Mouse (Mus musculus) midbrain, embryonic 11.5 days (tissue): ENCODE measurements around the gene Brwd1. TPM values are rescaled to one million over a fixed set of nuclear protein-coding genes. Genes with fewer than 3 reads are reported as not detected.
A peak's percentile ranks its signal among the peaks of the same experiment; 100 is the strongest.
"Not testable (repeated sequence)": the region's sequence is repeated elsewhere in the genome, so short reads cannot be mapped to it uniquely, and the experiment has no call there.

Experiments
- ATAC-seq: fragments of 200-750 bp; cut with Nextera tagmentation; 2 replicates; pipeline ENCODE4 v1.8.0; 2017; ENCODE audit warnings: moderate TSS enrichment, moderate library complexity; ENCODE audit not compliant: low FRiP score
- DNase-seq: peaks from one replicate; pipeline ENCODE4 v3.0.0; 2015; ENCODE audit warnings: low spot score; ENCODE audit errors: missing footprints
- H3K27ac ChIP-seq: fragments of 300-500 bp; sonication (generic); 2 replicates; pipeline ENCODE4 v1.5.1; 2014; ENCODE audit warnings: low read depth, low read length
- H3K27me3 ChIP-seq: fragments of 300-500 bp; sonication (generic); 2 replicates; pipeline ENCODE4 v1.6.1; 2014; ENCODE audit warnings: mild to moderate bottlenecking, low read length, moderate library complexity, mixed read lengths; ENCODE audit not compliant: control insufficient read depth, insufficient read depth
- H3K36me3 ChIP-seq: fragments of 300-500 bp; sonication (generic); 2 replicates; pipeline ENCODE4 v1.6.1; 2014; ENCODE audit warnings: mild to moderate bottlenecking, low read length, moderate library complexity, mixed read lengths; ENCODE audit not compliant: control insufficient read depth, insufficient read depth
- H3K4me1 ChIP-seq: fragments of 300-500 bp; sonication (generic); 2 replicates; pipeline ENCODE4 v1.6.1; 2014; ENCODE audit warnings: low read length; ENCODE audit not compliant: control insufficient read depth, insufficient read depth
- H3K4me2 ChIP-seq: fragments of 300-500 bp; sonication (generic); 2 replicates; pipeline ENCODE4 v1.6.1; 2014; ENCODE audit warnings: mild to moderate bottlenecking, moderate library complexity
- H3K4me3 ChIP-seq: fragments of 300-500 bp; sonication (generic); 2 replicates; pipeline ENCODE4 v1.5.1; 2014; ENCODE audit warnings: low read depth, low read length
- H3K9ac ChIP-seq: fragments of 300-500 bp; sonication (generic); 2 replicates; pipeline ENCODE4 v1.6.1; 2014; ENCODE audit warnings: low read length
- H3K9me3 ChIP-seq: fragments of 300-500 bp; sonication (generic); 2 replicates; pipeline ENCODE4 v1.6.1; 2016; ENCODE audit warnings: low read length; ENCODE audit not compliant: control insufficient read depth
- WGBS: fragments of 180-500 bp; shearing (Covaris S2); extraction: QIAGEN DNeasy Blood & Tissue Kit; methylation state at CpG from one replicate; pipeline ENCODE4 v1.1.7; 2014; 5-methylcytosine and 5-hydroxymethylcytosine counted together
- polyA plus RNA-seq: library from polyadenylated mRNA; unstranded; fragments of >200 nt; fragmentation: Nextera tagmentation; extraction: Ambion mirVana; gene quantifications from 2 replicates; pipeline ENCODE4 v1.2.1, GENCODE M21; 2014

Brwd1 gene
- polyA plus RNA-seq, 1 experiment from 2014 or later: 192 TPM

DNA sequence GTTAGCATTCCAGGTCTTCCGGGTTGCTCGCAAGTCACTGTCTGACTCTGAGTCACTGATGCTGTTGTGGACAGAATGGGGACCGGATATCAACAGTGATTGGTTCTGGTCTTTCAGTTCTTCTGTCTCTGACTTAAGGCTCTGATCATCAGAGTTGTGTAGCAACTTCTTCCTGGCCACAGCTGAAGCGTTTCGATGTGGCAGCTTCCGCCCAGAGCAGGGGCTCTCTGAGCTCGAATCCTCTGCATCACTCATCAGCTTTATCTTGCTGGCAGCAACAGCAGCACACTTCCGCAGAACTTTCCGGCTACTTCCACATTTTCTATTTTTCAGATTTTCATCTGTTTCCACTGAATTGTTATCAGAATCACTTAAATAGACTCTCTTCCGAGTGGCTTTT is 78.0 kb downstream of the Brwd1 start:
- H3K36me3 ChIP-seq: peaks cover 18% of the 10 kb centered on the region
- not testable (repeated sequence) for H3K27ac ChIP-seq, H3K27me3 ChIP-seq, H3K4me2 ChIP-seq, H3K4me3 ChIP-seq, H3K9me3 ChIP-seq, H3K9ac ChIP-seq, ATAC-seq, DNase-seq, H3K4me1 ChIP-seq
- no CpG with 5 or more reads among the region's 10 CpGs for WGBS

GRCm38 (mm10) chr16:95999291-95999690 is 83.0 kb downstream of the Brwd1 start:
- peaks cover 14% of the 10 kb centered on the region for H3K36me3 ChIP-seq

DNA sequence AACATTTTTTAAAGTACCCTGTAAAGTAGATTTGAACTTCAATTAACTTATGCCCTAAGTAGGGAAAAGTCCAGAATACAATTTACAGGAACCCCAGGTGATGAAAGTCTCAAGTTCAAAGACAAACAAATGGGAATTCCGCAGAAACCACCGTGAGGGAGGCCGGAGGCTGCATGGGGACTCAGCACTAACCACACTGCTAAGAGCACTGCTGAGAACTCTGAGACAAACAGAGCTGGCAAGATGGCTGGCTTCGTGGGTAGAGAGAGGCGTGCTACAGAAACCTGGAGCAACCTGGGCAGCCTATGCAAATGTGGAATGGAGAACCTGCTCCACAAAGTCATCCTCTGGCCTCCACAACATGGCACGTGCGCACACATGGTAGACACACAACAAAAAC is 86.2 kb downstream of the Brwd1 start:
- H3K27ac ChIP-seq: no peak overlapping the region
- H3K27me3 ChIP-seq: no peaks in the 10 kb centered on the region
- ATAC-seq (no peak), DNase-seq (no peak)
- no peak overlapping the region for H3K9ac ChIP-seq
- H3K4me2 ChIP-seq: no peak overlapping the region
- WGBS: 84% methylated on average over 7 of the region's 7 CpGs
- no peaks in the 10 kb centered on the region for H3K4me1 ChIP-seq
- peaks cover 5% of the 10 kb centered on the region for H3K36me3 ChIP-seq
- no peaks in the 10 kb centered on the region for H3K9me3 ChIP-seq
- no peak overlapping the region for H3K4me3 ChIP-seq

More at GRCm38 (mm10) chr16:95999291-95999690, 83.0 kb downstream of the Brwd1 start:
- no peaks in the 10 kb centered on the region for H3K4me1 ChIP-seq
- WGBS: 95% methylated on average over 5 of the region's 5 CpGs
- ATAC-seq: no peak
- no peak overlapping the region for H3K4me2 ChIP-seq
- H3K9me3 ChIP-seq: no peaks in the 10 kb centered on the region
- no peak overlapping the region for H3K4me3 ChIP-seq
- H3K27ac ChIP-seq: no peak overlapping the region
- no peak for DNase-seq
- no peak overlapping the region for H3K9ac ChIP-seq
- H3K27me3 ChIP-seq: no peaks in the 10 kb centered on the region

GRCm38 (mm10) chr16:95994576-95994975 is 87.8 kb downstream of the Brwd1 start:
- H3K9me3 ChIP-seq, H3K9ac ChIP-seq, H3K4me3 ChIP-seq, H3K4me2 ChIP-seq, H3K27me3 ChIP-seq, ATAC-seq, H3K4me1 ChIP-seq, H3K27ac ChIP-seq, H3K36me3 ChIP-seq: not testable (repeated sequence)
- peak; percentile 10 for DNase-seq
- WGBS: 92% methylated on average over 4 of the region's 4 CpGs

GRCm38 (mm10) chr16:95992596-95992995 is 89.7 kb downstream of the Brwd1 start:
- no peak overlapping the region for H3K4me2 ChIP-seq
- no peaks in the 10 kb centered on the region for H3K9me3 ChIP-seq
- H3K4me3 ChIP-seq: no peak overlapping the region
- H3K4me1 ChIP-seq: peaks cover 5% of the 10 kb centered on the region
- DNase-seq: no peak
- no peak for ATAC-seq
- H3K27me3 ChIP-seq: no peaks in the 10 kb centered on the region
- no peak overlapping the region for H3K9ac ChIP-seq
- no peak overlapping the region for H3K27ac ChIP-seq
- no peaks in the 10 kb centered on the region; the same call in 1 of the 2 replicates for H3K36me3 ChIP-seq
- 83% methylated on average over 5 of the region's 5 CpGs for WGBS

DNA sequence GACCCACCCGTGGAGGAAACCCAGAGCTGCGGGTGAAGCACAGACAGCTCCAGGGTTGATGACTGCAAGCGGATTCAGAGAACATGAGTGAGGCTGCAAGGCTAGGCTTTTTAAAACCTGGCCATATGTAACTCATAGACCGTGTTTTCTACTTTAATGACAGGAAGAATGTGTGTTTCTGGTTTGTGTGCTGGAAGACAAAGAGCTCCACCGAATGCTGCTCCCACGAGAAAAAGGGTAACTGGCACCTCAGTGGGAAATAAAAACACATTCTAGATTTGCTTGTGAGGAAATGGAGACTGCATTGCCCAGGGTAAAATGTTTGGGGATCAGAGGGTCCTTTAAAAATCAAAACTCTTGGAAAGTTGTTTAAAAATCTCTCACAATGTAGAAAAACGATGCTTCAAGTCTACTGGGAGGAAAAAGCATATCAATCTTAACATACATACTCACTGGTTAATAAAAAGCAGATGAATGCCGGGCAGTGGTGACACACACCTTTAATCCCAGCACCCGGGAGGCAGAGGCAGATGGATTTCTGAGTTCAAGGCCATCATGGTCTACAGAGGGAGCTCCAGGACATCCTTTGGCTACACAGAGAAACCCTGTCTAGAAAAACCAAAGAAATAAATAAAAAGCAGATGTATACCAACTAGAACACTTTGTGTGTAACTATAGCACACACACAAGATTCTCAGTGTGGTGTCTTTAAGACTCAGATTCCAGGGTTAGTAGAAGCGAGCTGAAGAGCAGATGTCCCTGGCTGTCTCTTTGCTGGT is 91.0 kb downstream of the Brwd1 start:
- Histone ChIP-seq H3K36me3 (no peaks in the 10 kb centered on the region; the same call in 1 of the 2 replicates), H3K4me3 (peak overlapping the region; percentile 73), H3K4me2 (peak overlapping the region; percentile 72), H3K9ac (peak overlapping the region; percentile 82), H3K9me3 (no peaks in the 10 kb centered on the region), H3K27ac (peak overlapping the region; percentile 45), H3K27me3 (no peaks in the 10 kb centered on the region), H3K4me1 (peaks cover 5% of the 10 kb centered on the region)
- DNase-seq (no peak), ATAC-seq (no peak)
- 9% methylated on average over 10 of the region's 10 CpGs for WGBS

DNA sequence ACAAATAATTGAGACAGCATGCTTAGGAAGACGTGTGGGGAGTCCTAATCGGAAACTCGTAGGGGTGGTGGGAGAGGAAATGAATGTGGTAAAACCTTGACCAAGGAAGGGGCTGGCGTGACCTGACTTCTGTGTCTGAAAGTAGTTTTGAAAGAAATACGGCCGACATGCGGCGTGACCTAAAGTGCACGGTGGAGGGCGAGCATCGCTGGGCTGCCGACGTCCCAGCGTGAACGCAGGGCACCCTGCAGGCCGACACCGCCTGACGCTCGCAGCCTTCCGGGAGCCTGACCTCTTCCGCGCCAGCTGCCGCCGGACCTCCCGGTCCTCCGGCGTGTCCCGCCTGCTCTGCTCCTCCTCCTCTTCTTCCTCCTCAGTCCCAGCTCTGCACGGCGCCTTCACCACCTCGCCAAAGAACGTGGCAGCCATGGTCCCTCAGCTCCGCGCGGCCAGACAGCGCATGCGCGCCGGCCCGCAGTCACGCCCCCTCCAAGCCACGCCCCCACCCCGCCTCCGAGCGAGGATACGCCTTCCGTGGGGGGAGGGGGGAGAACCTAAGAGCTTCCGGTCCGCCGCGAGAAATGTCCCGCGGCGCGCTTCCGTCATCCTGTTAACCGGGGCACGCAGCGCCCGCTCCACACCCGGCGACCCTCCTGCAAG is 91.7 kb downstream of the Brwd1 start, which contains the start of gene Psmg1:
Gene Psmg1 (minus strand): TSS at position 499 of the 660 bp plus-strand sequence.
- under 1% methylated on average over 61 of the region's 62 CpGs for WGBS
- peak; percentile 100 for DNase-seq
- Histone ChIP-seq H3K9ac (peak within 1 kb of the TSS; percentile 82), H3K27me3 (no peaks in the 10 kb centered on the region), H3K27ac (peak within 1 kb of the TSS; percentile 50), H3K9me3 (no peaks in the 10 kb centered on the region), H3K4me2 (peak within 1 kb of the TSS; percentile 72), H3K4me1 (peaks cover 5% of the 10 kb centered on the region), H3K36me3 (no peaks in the 10 kb centered on the region; the same call in 1 of the 2 replicates), H3K4me3 (peak within 1 kb of the TSS; percentile 73)
- ATAC-seq: peak; percentile 95

DNA sequence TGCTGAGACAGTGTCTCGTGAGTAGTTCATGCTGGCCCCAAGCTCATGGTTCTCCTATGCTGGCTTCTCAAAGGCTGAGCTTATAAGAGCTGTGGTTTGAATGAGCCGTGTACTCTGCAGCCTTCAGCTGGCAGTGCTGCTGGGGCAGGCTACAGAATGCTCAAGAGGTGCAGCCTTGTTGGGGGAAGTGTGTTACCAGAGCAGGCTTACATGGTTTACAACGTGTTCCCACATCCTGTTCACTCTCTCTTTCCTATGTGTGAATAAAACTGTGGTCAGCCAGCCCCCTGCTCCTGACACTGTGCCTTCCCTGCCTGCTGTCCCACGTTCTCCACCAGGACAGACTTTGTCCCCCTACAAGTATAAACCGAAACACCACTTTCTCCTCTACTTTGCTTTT is 97.4 kb downstream of the Brwd1 start:
- DNase-seq: no peak
- no peak for ATAC-seq
- 85% methylated on average over 5 of the region's 5 CpGs for WGBS

DNA sequence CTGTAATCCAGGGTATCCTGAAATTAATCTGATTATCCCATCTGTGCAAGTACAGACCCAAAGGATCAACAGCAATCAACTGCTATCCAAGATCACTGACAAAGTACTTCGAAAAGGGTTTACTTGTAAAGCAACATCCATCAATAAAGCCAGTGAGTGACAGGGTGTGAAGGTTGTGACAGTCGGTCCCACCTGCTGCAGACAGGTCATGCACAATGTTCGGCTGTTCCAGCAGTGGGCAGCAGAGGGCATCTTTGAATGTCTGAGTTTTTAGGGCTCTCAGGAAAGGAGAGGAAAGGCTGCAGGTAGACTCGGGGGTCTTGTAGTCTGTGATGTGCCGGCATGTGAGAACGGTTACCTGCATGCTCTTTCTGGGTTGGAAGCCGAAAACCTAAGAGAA is 98.7 kb downstream of the Brwd1 start:
- H3K27ac ChIP-seq: no peak overlapping the region
- no peaks in the 10 kb centered on the region for H3K27me3 ChIP-seq
- H3K9ac ChIP-seq: no peak overlapping the region
- H3K4me3 ChIP-seq: no peak overlapping the region
- no peak overlapping the region for H3K4me2 ChIP-seq
- no peaks in the 10 kb centered on the region for H3K4me1 ChIP-seq
- peaks cover 4% of the 10 kb centered on the region; the same call in 1 of the 2 replicates for H3K36me3 ChIP-seq
- H3K9me3 ChIP-seq: no peaks in the 10 kb centered on the region
- ATAC-seq (no peak), DNase-seq (no peak)
- WGBS: 88% methylated on average over 7 of the region's 7 CpGs

More for the DNA sequence above, 97.4 kb downstream of the Brwd1 start:
- H3K27ac ChIP-seq: no peak overlapping the region
- H3K27me3 ChIP-seq: no peaks in the 10 kb centered on the region
- peaks cover 2% of the 10 kb centered on the region for H3K4me1 ChIP-seq
- no peak overlapping the region for H3K4me3 ChIP-seq
- no peak overlapping the region for H3K4me2 ChIP-seq
- H3K9ac ChIP-seq: no peak overlapping the region
- H3K36me3 ChIP-seq: peaks cover 4% of the 10 kb centered on the region; the same call in 1 of the 2 replicates
- H3K9me3 ChIP-seq: no peaks in the 10 kb centered on the region
